Mouse (Mus musculus) kidney, postnatal 4 days (tissue): ENCODE measurements around the gene Lyrm9.

Experiments
- DNase-seq, 2 experiments: peaks; one replicate each; pipeline ENCODE4 v3.0.0; 2021; ENCODE audit warnings: mixed read lengths in 2 of 2

Lyrm9 gene

GRCm38 (mm10) chr11:78815986-78816792, 10.2 kb upstream of the Lyrm9 start:
- DNase-seq, result no peak

GRCm38 (mm10) chr11:78817311-78818022, 8.9 kb upstream of the Lyrm9 start:
- no peak for DNase-seq

- DNase-seq, result peak; percentile 34 to 42
Observed at GRCm38 (mm10) chr11:78820337-78821000, 5.9 kb upstream of the Lyrm9 start.

- DNase-seq, result peak; percentile 76 to 83
Observed at GRCm38 (mm10) chr11:78822792-78823498, 3.4 kb upstream of the Lyrm9 start.

GRCm38 (mm10) chr11:78827546-78827945, 1.2 kb downstream of the Lyrm9 start:
- DNase-seq, result peak; percentile 51 to 66

GRCm38 (mm10) chr11:78828386-78828785, 2.0 kb downstream of the Lyrm9 start:
- peak; percentile 31 to 57 for DNase-seq

- DNase-seq, result peak; percentile 65 to 75
Observed at GRCm38 (mm10) chr11:78829373-78829772, 3.0 kb downstream of the Lyrm9 start.

- peak in 1 of 2 experiments; percentile 16 for DNase-seq
Observed at GRCm38 (mm10) chr11:78830180-78830579, 3.8 kb downstream of the Lyrm9 start.

GRCm38 (mm10) chr11:78831716-78832115, 5.3 kb downstream of the Lyrm9 start:
- DNase-seq, result peak; percentile 61 to 68

- no peak for DNase-seq
Observed at GRCm38 (mm10) chr11:78832117-78832726, 5.8 kb downstream of the Lyrm9 start.

GRCm38 (mm10) chr11:78832816-78833314, 6.5 kb downstream of the Lyrm9 start:
- peak; percentile 61 to 75 for DNase-seq

- DNase-seq, result no peak
Observed at GRCm38 (mm10) chr11:78836486-78836885, 10.1 kb downstream of the Lyrm9 start.

GRCm38 (mm10) chr11:78837989-78838388, 11.6 kb downstream of the Lyrm9 start:
- peak; percentile 75 to 78 for DNase-seq

- no peak for DNase-seq
Observed at GRCm38 (mm10) chr11:78839491-78839890, 13.1 kb downstream of the Lyrm9 start.

- DNase-seq, result no peak
Observed at GRCm38 (mm10) chr11:78840141-78840540, 13.8 kb downstream of the Lyrm9 start.

- no peak for DNase-seq
Observed at GRCm38 (mm10) chr11:78841987-78842386, 15.6 kb downstream of the Lyrm9 start.

- DNase-seq, result no peak
Observed at GRCm38 (mm10) chr11:78846620-78847019, 20.2 kb downstream of the Lyrm9 start.

GRCm38 (mm10) chr11:78847884-78848848, 21.8 kb downstream of the Lyrm9 start:
- DNase-seq, result no peak

GRCm38 (mm10) chr11:78849859-78850258, 23.5 kb downstream of the Lyrm9 start:
- DNase-seq, result no peak

- DNase-seq, result no peak
Observed at GRCm38 (mm10) chr11:78851216-78851870, 25.0 kb downstream of the Lyrm9 start.
